Mouse (Mus musculus) right cerebral cortex, postnatal 14 days (tissue): ENCODE data around the gene Cox20.

Experiments used
- DNase-seq: peaks from one replicate; pipeline ENCODE4 v3.0.0; 2022

Gene Cox20

GRCm38 (mm10) chr1:178357776-178358710 is 39.1 kb downstream of the Cox20 start:
- DNase-seq = peak; percentile 39

GRCm38 (mm10) chr1:178360264-178360663 is 41.3 kb downstream of the Cox20 start:
- no peak for DNase-seq

- no peak for DNase-seq
Observed at GRCm38 (mm10) chr1:178360702-178361101, 41.8 kb downstream of the Cox20 start.

- no peak for DNase-seq
Observed at GRCm38 (mm10) chr1:178365171-178365570, 46.2 kb downstream of the Cox20 start.

GRCm38 (mm10) chr1:178368121-178368520 is 49.2 kb downstream of the Cox20 start:
- DNase-seq = no peak

- peak; percentile 90 for DNase-seq
Observed at GRCm38 (mm10) chr1:178368548-178369271, 49.8 kb downstream of the Cox20 start.

- peak; percentile 23 for DNase-seq
Observed at GRCm38 (mm10) chr1:178369272-178369651, 50.3 kb downstream of the Cox20 start.
